Mouse (Mus musculus): ENCODE results near the gene Mmd2.

The Mmd2 gene

GRCm38 (mm10) chr5:142608259-142608988 lies at the start of gene Mmd2:
Mmd2 (minus strand) TSS chr5:142608800.
- no peak for DNase-seq (ENCODE audit: extremely low spot score, low read depth, low spot score)

GRCm38 (mm10) chr5:142652266-142652665 lies 43.7 kb upstream of the Mmd2 start:
- DNase-seq (ENCODE audit: extremely low spot score, low read depth, low spot score) = no peak

DNA sequence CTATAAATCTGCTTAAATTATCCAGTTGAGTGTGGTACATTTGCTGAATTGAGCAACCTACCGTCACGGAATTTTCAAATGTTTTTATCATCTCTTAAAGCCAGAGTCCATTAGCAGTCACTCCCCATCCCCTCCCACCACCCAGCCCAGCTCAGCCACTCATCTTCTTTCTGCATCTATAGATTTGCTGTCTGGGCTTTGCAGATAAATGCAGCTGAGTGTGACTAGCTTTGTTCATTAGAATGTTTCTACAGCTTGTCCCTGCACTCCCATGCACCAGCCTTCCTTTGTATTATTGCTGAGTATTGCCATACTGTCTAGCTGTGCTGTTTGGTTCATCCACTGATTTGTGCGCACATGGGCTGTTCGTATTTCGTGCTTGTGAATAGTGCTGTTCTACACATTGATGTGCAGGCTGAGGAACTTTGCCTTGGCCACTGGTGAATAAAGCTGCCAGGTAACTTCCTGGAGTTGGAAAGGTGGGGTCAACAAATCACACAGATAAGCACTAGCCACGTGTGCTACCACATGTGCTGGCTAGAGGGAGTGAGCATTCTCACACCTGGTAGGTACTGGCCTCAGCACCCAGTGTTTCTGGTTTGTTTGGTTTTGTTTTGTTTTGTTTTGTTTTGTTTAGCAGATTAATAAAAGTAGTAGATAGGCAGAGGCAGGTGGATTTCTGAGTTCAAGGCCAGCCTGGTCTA lies 42.3 kb upstream of the Mmd2 start:
- no peak for DNase-seq (ENCODE audit: extremely low spot score, low read depth, low spot score)

GRCm38 (mm10) chr5:142650390-142650789 lies 41.8 kb upstream of the Mmd2 start:
- DNase-seq (ENCODE audit: extremely low spot score, low read depth, low spot score) = no peak

DNA sequence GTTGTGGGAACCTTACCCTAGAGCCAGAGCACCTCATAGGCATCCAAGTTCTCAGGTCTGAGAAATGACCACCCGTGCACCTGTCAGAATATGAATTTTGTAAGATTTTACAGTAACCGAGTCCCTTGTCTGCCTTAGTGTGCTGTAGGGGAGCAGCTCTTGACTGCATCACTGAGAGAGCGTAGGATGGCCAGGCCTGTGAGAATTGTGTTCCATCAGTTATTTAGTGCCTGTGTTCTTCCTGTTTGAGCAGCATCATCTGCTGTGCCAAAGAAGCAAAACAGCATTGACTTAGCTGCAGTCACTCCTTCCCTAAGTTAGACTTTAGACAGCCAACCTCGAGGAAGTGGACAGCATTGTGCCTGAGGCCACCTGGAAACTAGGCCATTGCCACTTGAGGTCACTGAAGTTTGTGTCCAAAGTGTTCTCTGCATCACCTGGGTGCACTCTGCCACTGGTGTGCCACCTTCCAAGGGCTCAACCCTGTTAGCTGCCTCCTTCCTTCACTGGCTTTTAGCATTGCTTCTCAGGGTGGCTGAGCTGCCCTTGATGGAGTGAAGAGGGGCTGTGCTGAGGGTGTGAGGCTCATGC lies 41.0 kb upstream of the Mmd2 start:
- no peak for DNase-seq (ENCODE audit: extremely low spot score, low read depth, low spot score)

DNA sequence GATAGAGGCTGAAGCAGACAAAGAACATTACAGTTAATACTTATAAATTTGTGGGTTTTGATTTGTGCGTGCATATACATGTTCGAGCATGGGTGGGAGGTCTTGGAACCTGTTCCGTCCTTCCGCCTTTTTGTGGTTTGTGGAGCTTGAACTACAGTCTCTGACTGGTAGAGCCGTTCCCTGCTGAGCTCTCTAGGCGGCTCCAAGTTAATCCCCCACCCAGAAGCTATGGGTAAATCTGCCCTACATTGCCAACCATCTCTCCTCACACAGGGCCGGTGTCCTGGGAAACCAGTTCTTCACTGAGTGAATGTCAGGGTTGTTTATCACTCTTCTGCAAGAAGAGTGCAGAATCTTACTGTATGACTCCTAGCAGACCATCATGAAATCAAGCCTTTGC lies 39.6 kb upstream of the Mmd2 start:
- no peak for DNase-seq (ENCODE audit: extremely low spot score, low read depth, low spot score)

GRCm38 (mm10) chr5:142641331-142642051 lies 32.9 kb upstream of the Mmd2 start:
- DNase-seq (ENCODE audit: extremely low spot score, low read depth, low spot score) = no peak

DNA sequence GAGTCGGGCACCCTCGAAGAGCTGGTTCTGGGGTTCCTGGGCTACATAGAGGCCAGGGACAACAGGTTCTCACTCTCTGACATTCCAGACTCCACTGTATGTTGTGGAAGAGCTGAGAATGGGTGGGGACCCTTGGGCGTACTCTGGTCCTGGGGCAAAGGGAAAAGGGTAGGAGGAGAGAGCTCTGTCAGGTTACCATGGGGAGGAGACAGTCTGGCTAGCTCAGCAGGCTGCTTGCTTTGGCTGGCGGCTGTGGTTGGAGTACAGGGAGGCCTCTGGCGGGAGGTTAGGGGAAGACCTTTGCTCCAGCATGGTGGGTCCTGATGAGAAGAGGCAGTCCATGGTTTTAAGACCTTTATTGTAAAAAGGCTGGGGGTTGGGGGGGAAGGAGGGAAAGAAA lies 31.5 kb upstream of the Mmd2 start:
- DNase-seq (ENCODE audit: extremely low spot score, low read depth, low spot score) = no peak

DNA sequence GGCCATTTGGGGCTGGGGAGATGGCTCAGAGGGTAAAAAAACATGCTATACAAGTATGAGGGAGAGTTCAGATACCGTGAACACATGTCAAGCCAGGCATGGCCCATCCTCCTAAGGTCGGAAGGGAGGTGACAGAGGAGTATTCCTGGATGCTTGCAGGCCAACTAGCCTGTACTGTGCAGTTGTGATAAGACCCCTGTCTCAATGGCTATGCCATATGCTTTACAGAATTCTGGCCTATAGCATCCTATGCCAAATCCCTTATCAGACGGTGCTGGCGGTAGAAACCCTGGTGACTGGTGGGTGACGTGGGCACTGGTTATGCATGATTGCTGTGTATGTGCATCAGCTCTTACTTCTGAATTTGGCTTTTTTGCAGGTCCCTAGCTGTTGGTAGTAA lies 29.2 kb upstream of the Mmd2 start:
- DNase-seq (ENCODE audit: extremely low spot score, low read depth, low spot score) = no peak

GRCm38 (mm10) chr5:142630224-142630623 lies 21.6 kb upstream of the Mmd2 start:
- no peak for DNase-seq (ENCODE audit: extremely low spot score, low read depth, low spot score)

DNA sequence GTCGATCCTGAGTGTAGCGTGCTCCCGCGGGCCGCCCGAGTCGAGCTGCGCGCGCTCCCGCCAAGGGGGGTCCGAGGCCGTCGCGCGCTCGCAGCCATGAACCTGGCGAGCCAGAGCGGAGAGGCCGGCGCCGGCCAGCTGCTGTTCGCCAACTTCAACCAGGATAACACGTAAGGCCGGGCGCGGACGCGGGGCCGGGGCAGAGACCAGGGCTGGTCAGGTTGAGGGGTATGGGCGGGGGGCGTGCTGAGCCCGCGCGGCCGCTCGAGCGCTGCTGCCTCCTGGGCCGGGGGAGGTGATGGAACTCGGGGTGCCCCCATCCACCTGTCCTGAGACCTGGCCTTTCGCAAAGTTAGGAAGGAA lies 21.0 kb upstream of the Mmd2 start:
- no peak for DNase-seq (ENCODE audit: extremely low spot score, low read depth, low spot score)

DNA sequence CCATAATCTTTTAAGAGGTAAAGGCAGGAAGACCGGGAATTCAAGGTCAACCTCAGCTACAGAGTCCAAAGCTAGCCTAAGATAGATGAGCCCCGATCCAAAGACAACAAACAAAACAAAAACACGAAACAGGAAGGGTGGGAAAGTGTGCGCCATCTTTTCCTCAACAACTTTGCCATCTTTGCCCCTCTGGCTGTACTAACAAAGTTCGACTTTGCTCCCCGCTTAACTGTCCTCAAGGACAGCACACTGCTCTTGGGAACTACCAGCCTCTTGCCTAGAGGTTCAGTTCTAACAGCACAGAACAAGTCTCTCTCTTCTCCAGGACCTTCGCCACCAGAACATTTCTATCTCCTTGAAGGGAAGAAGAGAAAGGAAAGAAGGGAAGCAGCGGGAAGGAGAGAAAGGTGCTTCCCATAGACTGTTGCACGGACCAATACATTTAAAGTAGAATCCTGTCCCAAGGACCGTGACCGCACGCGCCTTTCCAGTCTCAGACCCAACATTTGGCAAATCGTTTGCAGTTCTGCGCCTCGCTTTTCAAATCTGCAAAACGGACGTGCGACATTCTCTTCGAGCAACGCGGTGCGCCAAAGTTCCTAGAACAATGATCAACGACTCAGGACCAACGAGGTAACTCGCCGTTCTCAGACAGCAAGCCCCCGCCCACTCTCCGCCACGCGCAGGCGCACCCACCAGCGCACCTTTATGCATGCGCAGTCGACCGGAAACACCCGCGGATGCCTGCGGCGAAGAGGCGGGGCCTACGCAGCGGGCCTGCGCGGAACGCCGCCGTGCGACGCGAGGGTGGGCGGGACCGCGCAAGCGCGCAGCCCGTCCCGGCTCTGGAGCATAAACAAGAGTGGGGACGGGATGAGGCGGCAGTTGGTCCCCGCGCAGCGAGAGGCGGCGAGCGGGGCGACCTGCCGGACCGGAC lies 20.4 kb upstream of the Mmd2 start:
- peak; percentile 84 for DNase-seq (ENCODE audit: extremely low spot score, low read depth, low spot score)

GRCm38 (mm10) chr5:142627398-142627797 lies 18.8 kb upstream of the Mmd2 start, which contains the start of gene Wipi2:
Wipi2 (plus strand) TSS chr5:142627698.
- no peak for DNase-seq (ENCODE audit: extremely low spot score, low read depth, low spot score)

DNA sequence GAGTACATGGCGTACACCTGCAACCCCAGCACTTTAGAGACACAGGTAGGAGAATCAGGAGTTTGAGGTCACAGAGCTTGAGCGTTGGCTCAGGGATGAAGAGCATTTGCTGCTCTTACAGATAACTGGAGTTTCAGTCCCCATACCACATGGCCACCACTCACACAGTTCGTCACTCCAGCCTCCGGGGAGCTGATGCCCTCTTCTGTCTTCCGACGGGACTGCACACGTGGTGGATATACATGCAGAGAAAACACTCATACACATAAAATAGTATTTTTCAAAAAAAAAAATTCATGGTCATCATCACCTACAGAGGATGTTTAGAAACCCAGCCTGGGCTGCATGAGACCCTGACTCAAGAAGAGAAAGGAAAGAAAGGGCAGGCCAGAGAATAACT lies 14.5 kb upstream of the Mmd2 start:
- no peak for DNase-seq (ENCODE audit: extremely low spot score, low read depth, low spot score)

- DNase-seq (ENCODE audit: extremely low spot score, low read depth, low spot score) = no peak
Measured at GRCm38 (mm10) chr5:142622134-142622533, 13.5 kb upstream of the Mmd2 start.

DNA sequence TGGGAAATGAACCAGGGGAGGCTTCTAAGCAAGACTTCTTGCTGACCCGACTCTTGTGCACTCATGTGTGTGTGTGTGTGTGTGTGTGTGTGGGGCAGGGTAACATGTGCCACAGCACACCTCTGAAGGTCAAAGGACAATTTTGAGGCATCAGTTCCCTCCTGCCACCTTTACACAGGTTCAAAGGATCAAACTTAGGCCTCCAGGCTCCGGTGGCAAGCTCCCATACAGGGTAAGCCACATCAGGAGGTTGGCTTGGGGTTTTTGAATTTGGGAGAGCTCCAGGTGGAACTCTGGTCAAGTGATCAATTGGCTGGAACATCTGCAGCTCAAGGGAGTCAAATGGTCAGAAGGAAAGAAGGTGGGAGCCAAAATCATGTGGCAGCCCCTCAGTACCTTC lies 12.8 kb upstream of the Mmd2 start:
- DNase-seq (ENCODE audit: extremely low spot score, low read depth, low spot score) = no peak

- no peak for DNase-seq (ENCODE audit: extremely low spot score, low read depth, low spot score)
Measured at GRCm38 (mm10) chr5:142619866-142620265, 11.3 kb upstream of the Mmd2 start.

DNA sequence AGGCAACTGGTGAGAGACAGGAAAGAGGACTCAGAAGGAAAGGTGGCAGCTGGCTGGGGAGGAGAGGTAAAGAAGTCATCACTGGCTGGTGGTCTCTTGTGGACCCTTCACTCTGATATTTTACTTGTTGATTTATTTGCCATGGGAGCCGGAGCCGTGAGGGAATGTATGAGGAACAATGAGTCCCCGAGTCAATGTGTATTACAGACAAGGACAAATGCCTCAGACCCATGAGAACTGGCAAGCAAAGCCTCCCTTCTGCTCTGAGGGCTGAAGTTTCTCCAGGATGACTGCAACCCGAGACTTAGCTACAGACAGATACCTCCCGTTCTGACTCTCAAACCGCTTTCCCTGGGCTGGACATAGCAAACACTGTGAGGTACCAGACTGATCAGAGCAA lies 7.7 kb upstream of the Mmd2 start:
- no peak for DNase-seq (ENCODE audit: extremely low spot score, low read depth, low spot score)

DNA sequence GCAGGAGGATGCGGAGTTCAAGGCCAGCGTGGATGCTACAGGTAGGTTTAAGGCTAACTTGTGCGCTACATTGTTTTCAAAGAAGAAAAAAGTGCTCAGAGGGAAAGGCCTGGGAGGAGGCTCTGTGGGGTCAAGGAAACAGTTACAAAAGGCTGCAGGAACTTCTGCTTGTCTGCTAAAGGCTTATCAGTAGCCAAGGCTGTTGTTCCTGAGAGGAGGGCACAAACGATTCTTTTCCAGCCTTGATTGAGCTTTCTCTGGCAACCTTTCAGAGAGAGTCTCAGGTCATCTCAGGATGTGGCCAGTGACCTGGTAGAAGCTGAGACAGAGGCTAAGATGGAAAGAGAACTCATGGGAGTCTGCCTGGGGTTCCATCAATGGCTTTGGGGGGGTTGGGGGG lies 7.0 kb upstream of the Mmd2 start:
- no peak for DNase-seq (ENCODE audit: extremely low spot score, low read depth, low spot score)

GRCm38 (mm10) chr5:142614513-142614912 lies 5.9 kb upstream of the Mmd2 start:
- DNase-seq (ENCODE audit: extremely low spot score, low read depth, low spot score) = no peak

- no peak for DNase-seq (ENCODE audit: extremely low spot score, low read depth, low spot score)
Measured at GRCm38 (mm10) chr5:142610362-142610761, 1.8 kb upstream of the Mmd2 start.

Data from hindlimb bud, embryonic 11.5 days (tissue).